Mouse (Mus musculus) mesoderm, embryonic 11.5 days (tissue): Measurements from ENCODE around the gene Magi2.

Experiments
- DNase-seq: peaks from one replicate; pipeline ENCODE4 v3.0.0-alpha.2; 2012; ENCODE audit warnings: low read depth, low spot score

Magi2 gene

GRCm38 (mm10) chr5:20074867-20075266, 848.0 kb downstream of the Magi2 start:
- DNase-seq, result no peak

GRCm38 (mm10) chr5:20078931-20079330, 852.1 kb downstream of the Magi2 start:
- DNase-seq, result no peak

- no peak for DNase-seq
Measured at GRCm38 (mm10) chr5:20080605-20081309, 853.9 kb downstream of the Magi2 start.

- no peak for DNase-seq
Measured at GRCm38 (mm10) chr5:20082368-20082767, 855.5 kb downstream of the Magi2 start.

GRCm38 (mm10) chr5:20087083-20087482, 860.2 kb downstream of the Magi2 start:
- no peak for DNase-seq

GRCm38 (mm10) chr5:20103869-20104268, 877.0 kb downstream of the Magi2 start:
- DNase-seq, result no peak

- DNase-seq, result no peak
Measured at GRCm38 (mm10) chr5:20104496-20104895, 877.7 kb downstream of the Magi2 start.

GRCm38 (mm10) chr5:20109496-20109895, 882.7 kb downstream of the Magi2 start:
- no peak for DNase-seq

GRCm38 (mm10) chr5:20117156-20117555, 890.3 kb downstream of the Magi2 start:
- no peak for DNase-seq

- no peak for DNase-seq
Measured at GRCm38 (mm10) chr5:20140235-20140634, 913.4 kb downstream of the Magi2 start.

- peak; percentile 37 for DNase-seq
Measured at GRCm38 (mm10) chr5:20140662-20141444, 914.0 kb downstream of the Magi2 start.

- no peak for DNase-seq
Measured at GRCm38 (mm10) chr5:20153359-20154125, 926.7 kb downstream of the Magi2 start.

GRCm38 (mm10) chr5:20196765-20197164, 969.9 kb downstream of the Magi2 start:
- DNase-seq, result peak; percentile 71

GRCm38 (mm10) chr5:20197395-20197794, 970.6 kb downstream of the Magi2 start:
- peak; percentile 2 for DNase-seq

GRCm38 (mm10) chr5:20201348-20201747, 974.5 kb downstream of the Magi2 start:
- no peak for DNase-seq

GRCm38 (mm10) chr5:20208110-20208509, 981.3 kb downstream of the Magi2 start:
- DNase-seq, result no peak

- DNase-seq, result no peak
Measured at GRCm38 (mm10) chr5:20213299-20213698, 986.5 kb downstream of the Magi2 start.

GRCm38 (mm10) chr5:20226471-20227210, 999.8 kb downstream of the Magi2 start:
- DNase-seq, result no peak

- no peak for DNase-seq
Measured at GRCm38 (mm10) chr5:20227912-20228762, 1001.3 kb downstream of the Magi2 start.

GRCm38 (mm10) chr5:20231908-20232307, 1005.1 kb downstream of the Magi2 start:
- no peak for DNase-seq

- DNase-seq, result no peak
Measured at GRCm38 (mm10) chr5:20241523-20241922, 1014.7 kb downstream of the Magi2 start.
